Comparison of ENCODE assay signal across 12 mouse cellular contexts in genomic region chr8:124331094-124331493, GRCm38 (mm10).
DNase-seq lines count a peak whose midpoint lies in the region; ATAC-seq lines count a peak whose summit lies in the region.
"Had no signal": no experiment of that assay in that cellular context is flagged by ENCODE, and none has a peak within 500 bp of the region (broad histone marks: within the 10 kb centered on the region; RNA-seq: fewer than 3 reads in every experiment).

No protein-coding gene starts in this region.

- no peak for ATAC-seq in neural tube, embryonic 13.5 days (ENCODE audit: low read depth)
- no peak; the same call in 1 of the 2 replicates for ATAC-seq in hindbrain, embryonic 16.5 days
- no peak for ATAC-seq in liver, embryonic 11.5 days (replicated peaks; ENCODE audit: low FRiP score)
- ATAC-seq: lung, postnatal 0 days had no signal

- H3K4me1 ChIP-seq in neural tube, embryonic 13.5 days (replicated peaks): peaks cover 7% of the 10 kb centered on the region
- no peaks in the 10 kb centered on the region for H3K4me1 ChIP-seq in hindbrain, embryonic 16.5 days (ENCODE audit: control insufficient read depth, insufficient read depth, low read depth, low read length)
- peaks cover 2% of the 10 kb centered on the region; the same call in 1 of the 2 replicates for H3K4me1 ChIP-seq in liver, embryonic 11.5 days (replicated peaks; ENCODE audit: control insufficient read depth, insufficient read depth, low read length)
- H3K4me1 ChIP-seq: embryonic facial prominence, embryonic 15.5 days had no signal

- no peaks in the 10 kb centered on the region for H3K27me3 ChIP-seq in neural tube, embryonic 13.5 days
- H3K27me3 ChIP-seq in hindbrain, embryonic 16.5 days (replicated peaks; ENCODE audit: control insufficient read depth, insufficient read depth, low read length): no peaks in the 10 kb centered on the region
- H3K27me3 ChIP-seq in liver, embryonic 11.5 days (replicated peaks; ENCODE audit: control insufficient read depth, insufficient read depth, low read length): no peaks in the 10 kb centered on the region
- H3K27me3 ChIP-seq: embryonic facial prominence, embryonic 15.5 days had no signal

- WGBS in neural tube, embryonic 13.5 days: 93% methylated on average over 3 of the region's 3 CpGs
- 87% methylated on average over 3 of the region's 3 CpGs for WGBS in hindbrain, embryonic 16.5 days
- 84% methylated on average over 3 of the region's 3 CpGs for WGBS in liver, embryonic 11.5 days

- no peak for DNase-seq in neural tube, embryonic 10.5 days (ENCODE audit: extremely low spot score, low spot score)
- DNase-seq in adrenal gland, postnatal 25 days: peak; percentile 42
- no peak for DNase-seq in kidney, adult 11 months
- DNase-seq in liver, embryonic 11.5 days (ENCODE audit: low spot score): no peak
- DNase-seq in cerebellum, adult 8-10 months: no peak
- DNase-seq: kidney, adult 2 months; right cerebral cortex, postnatal 25 days had no signal

- H3K36me3 ChIP-seq in neural tube, embryonic 13.5 days: peaks cover 86% of the 10 kb centered on the region
- H3K36me3 ChIP-seq in hindbrain, embryonic 16.5 days (ENCODE audit: control insufficient read depth, insufficient read depth, low read length): peaks cover 27% of the 10 kb centered on the region; the same call in 1 of the 2 replicates
- H3K36me3 ChIP-seq in liver, embryonic 11.5 days (ENCODE audit: control insufficient read depth, insufficient read depth, low read length): peaks cover 18% of the 10 kb centered on the region; the same call in 1 of the 2 replicates

- peak overlapping the region; percentile 52; the same call in 1 of the 2 replicates for H3K27ac ChIP-seq in neural tube, embryonic 13.5 days (replicated peaks)
- peak overlapping the region; percentile 36; the same call in 1 of the 2 replicates for H3K27ac ChIP-seq in hindbrain, embryonic 16.5 days (ENCODE audit: low read depth, low read length)
- no peak overlapping the region for H3K27ac ChIP-seq in liver, embryonic 11.5 days (ENCODE audit: low read depth, low read length)
- H3K27ac ChIP-seq: embryonic facial prominence, embryonic 15.5 days; heart, adult 2 months had no signal

- no peak overlapping the region for H3K9ac ChIP-seq in neural tube, embryonic 13.5 days
- H3K9ac ChIP-seq in hindbrain, embryonic 16.5 days (ENCODE audit: low read depth, low read length): no peak overlapping the region
- H3K9ac ChIP-seq in liver, embryonic 11.5 days (ENCODE audit: low read depth, low read length): no peak overlapping the region
- H3K9ac ChIP-seq: embryonic facial prominence, embryonic 15.5 days had no signal

- no peak overlapping the region for H3K4me3 ChIP-seq in neural tube, embryonic 13.5 days
- H3K4me3 ChIP-seq in hindbrain, embryonic 16.5 days (ENCODE audit: low read length): no peak overlapping the region
- H3K4me3 ChIP-seq in liver, embryonic 11.5 days (ENCODE audit: low read depth, low read length): no peak overlapping the region
- H3K4me3 ChIP-seq: embryonic facial prominence, embryonic 15.5 days; heart, adult 2 months had no signal

- no peak overlapping the region for H3K4me2 ChIP-seq in neural tube, embryonic 13.5 days
- H3K4me2 ChIP-seq in hindbrain, embryonic 16.5 days (ENCODE audit: low read length): no peak overlapping the region
- H3K4me2 ChIP-seq in liver, embryonic 11.5 days: no peak overlapping the region
- H3K4me2 ChIP-seq: embryonic facial prominence, embryonic 15.5 days had no signal

- H3K9me3 ChIP-seq in neural tube, embryonic 13.5 days: no peaks in the 10 kb centered on the region
- no peaks in the 10 kb centered on the region for H3K9me3 ChIP-seq in hindbrain, embryonic 16.5 days (ENCODE audit: control insufficient read depth, low read length)
- H3K9me3 ChIP-seq in liver, embryonic 11.5 days (ENCODE audit: control insufficient read depth, low read length): no peaks in the 10 kb centered on the region
- H3K9me3 ChIP-seq: embryonic facial prominence, embryonic 15.5 days had no signal
